Mouse (Mus musculus): Measurements from ENCODE around the gene Tex33.

The Tex33 gene

GRCm38 (mm10) chr15:78413719-78414117, 18.0 kb upstream of the Tex33 start:
- DNase-seq, result no peak

- DNase-seq, result no peak
These were observed 17.5 kb upstream of the Tex33 start for GRCm38 (mm10) chr15:78413083-78413718.

GRCm38 (mm10) chr15:78409570-78410052, 13.9 kb upstream of the Tex33 start:
- DNase-seq, result no peak

- DNase-seq, result peak; percentile 91
These were observed 10.7 kb upstream of the Tex33 start, which contains the start of gene Mpst for GRCm38 (mm10) chr15:78406293-78406934. Mpst (plus strand) TSS chr15:78406416.

GRCm38 (mm10) chr15:78405517-78406211, 10.0 kb upstream of the Tex33 start, which contains the start of gene Tst:
Tst (minus strand) TSS chr15:78405907.
- peak; percentile 73 for DNase-seq

GRCm38 (mm10) chr15:78405098-78405497, 9.4 kb upstream of the Tex33 start:
- DNase-seq, result no peak

GRCm38 (mm10) chr15:78403896-78404295, 8.2 kb upstream of the Tex33 start:
- DNase-seq, result no peak

GRCm38 (mm10) chr15:78403301-78403741, 7.6 kb upstream of the Tex33 start:
- no peak for DNase-seq

- no peak for DNase-seq
These were observed 6.7 kb upstream of the Tex33 start for GRCm38 (mm10) chr15:78402423-78402822.

- DNase-seq, result no peak
These were observed 6.2 kb upstream of the Tex33 start for GRCm38 (mm10) chr15:78401921-78402320.

GRCm38 (mm10) chr15:78401345-78401744, 5.6 kb upstream of the Tex33 start:
- DNase-seq, result no peak

- DNase-seq, result peak; percentile 32
These were observed 4.9 kb downstream of the Tex33 start for GRCm38 (mm10) chr15:78390855-78391254.

- DNase-seq, result no peak
These were observed 10.1 kb downstream of the Tex33 start for GRCm38 (mm10) chr15:78385564-78385963.

GRCm38 (mm10) chr15:78384220-78385116, 11.2 kb downstream of the Tex33 start:
- no peak for DNase-seq

- DNase-seq, result no peak
These were observed 12.1 kb downstream of the Tex33 start for GRCm38 (mm10) chr15:78383450-78384219.

- no peak for DNase-seq
These were observed 13.6 kb downstream of the Tex33 start for GRCm38 (mm10) chr15:78382115-78382514.

GRCm38 (mm10) chr15:78380741-78381140, 15.0 kb downstream of the Tex33 start:
- DNase-seq, result no peak

GRCm38 (mm10) chr15:78380208-78380607, 15.5 kb downstream of the Tex33 start:
- no peak for DNase-seq

- DNase-seq, result no peak
These were observed 17.2 kb downstream of the Tex33 start for GRCm38 (mm10) chr15:78378556-78378955.

GRCm38 (mm10) chr15:78377859-78378258, 17.9 kb downstream of the Tex33 start:
- no peak for DNase-seq

GRCm38 (mm10) chr15:78374204-78374603, 21.5 kb downstream of the Tex33 start:
- DNase-seq, result no peak

GRCm38 (mm10) chr15:78372796-78373195, 22.9 kb downstream of the Tex33 start:
- DNase-seq, result no peak

Measured in thymus, postnatal 25 days (tissue).